Mouse (Mus musculus) embryonic facial prominence, embryonic 15.5 days (tissue): ENCODE results near the gene Myo18b. TPM values are rescaled to one million over a fixed set of nuclear protein-coding genes. Genes with fewer than 3 reads are reported as not detected.
A peak's percentile ranks its signal among the peaks of the same experiment; 100 is the strongest.

ENCODE experiments used
- ATAC-seq: fragments of 200-750 bp; cut with Nextera tagmentation; 2 replicates; pipeline ENCODE4 v1.8.0; 2017; ENCODE audit warnings: low read depth, moderate TSS enrichment; ENCODE audit not compliant: insufficient number of reproducible peaks, low FRiP score, low TSS enrichment
- H3K27ac ChIP-seq: fragments of 300-500 bp; sonication (generic); replicated peaks from 2 replicates; pipeline ENCODE4 v1.5.1; 2015; ENCODE audit warnings: mild to moderate bottlenecking, inconsistent platforms
- H3K27me3 ChIP-seq: fragments of 300-500 bp; sonication (generic); 2 replicates; pipeline ENCODE4 v1.6.1; 2015; ENCODE audit warnings: inconsistent platforms
- H3K36me3 ChIP-seq: fragments of 300-500 bp; sonication (generic); 2 replicates; pipeline ENCODE4 v1.6.1; 2015; ENCODE audit warnings: mild to moderate bottlenecking, inconsistent platforms
- H3K4me1 ChIP-seq: fragments of 300-500 bp; sonication (generic); 2 replicates; pipeline ENCODE4 v1.6.1; 2015; ENCODE audit warnings: inconsistent platforms
- H3K4me2 ChIP-seq: fragments of 300-500 bp; sonication (generic); replicated peaks from 2 replicates; pipeline ENCODE4 v1.6.1; 2015; ENCODE audit warnings: mild to moderate bottlenecking, inconsistent platforms
- H3K4me3 ChIP-seq: fragments of 300-500 bp; sonication (generic); replicated peaks from 2 replicates; pipeline ENCODE4 v1.5.1; 2015; ENCODE audit warnings: mild to moderate bottlenecking, inconsistent platforms
- H3K9ac ChIP-seq: fragments of 300-500 bp; sonication (generic); 2 replicates; pipeline ENCODE4 v1.6.1; 2015; ENCODE audit warnings: inconsistent platforms
- H3K9me3 ChIP-seq: fragments of 300-500 bp; sonication (generic); replicated peaks from 2 replicates; pipeline ENCODE4 v1.6.1; 2016; ENCODE audit warnings: inconsistent platforms
- WGBS: fragments of 180-500 bp; shearing (Covaris S2); methylation state at CpG from one replicate; pipeline ENCODE4 v1.1.7; 2015; 5-methylcytosine and 5-hydroxymethylcytosine counted together
- polyA plus RNA-seq: library from polyadenylated mRNA; unstranded; fragments of >200 nt; fragmentation: Nextera tagmentation; extraction: Ambion mirVana; gene quantifications from 2 replicates; pipeline ENCODE4 v1.2.1, GENCODE M21; 2015

Gene Myo18b
- polyA plus RNA-seq, 1 experiment from 2014 or later: 2.6 TPM

DNA sequence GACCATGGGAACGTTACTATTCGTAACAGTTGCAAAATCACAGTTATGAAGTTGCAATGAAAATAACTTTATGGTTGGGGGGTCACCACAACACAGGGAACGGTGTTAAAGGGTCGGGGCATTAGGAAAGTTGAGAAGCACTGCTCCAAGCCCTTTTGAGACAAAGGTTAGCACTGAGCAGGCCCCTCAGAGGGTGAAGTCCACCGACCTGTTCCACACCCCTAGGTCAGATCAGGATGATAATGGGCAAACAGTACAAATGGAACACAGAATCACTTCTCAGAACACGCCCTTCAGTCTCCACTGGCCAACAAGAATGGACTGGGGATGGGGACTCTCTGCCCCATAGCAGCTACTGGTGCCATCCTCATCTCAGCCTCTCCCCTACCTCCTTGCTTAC is 23.2 kb downstream of the Myo18b start:
- WGBS: 76% methylated on average over 6 of the region's 6 CpGs
- Histone ChIP-seq H3K9me3 (no peaks in the 10 kb centered on the region), H3K4me1 (peaks cover 15% of the 10 kb centered on the region), H3K4me3 (no peak overlapping the region), H3K27ac (no peak overlapping the region), H3K9ac (no peak overlapping the region), H3K36me3 (no peaks in the 10 kb centered on the region), H3K27me3 (peaks cover 20% of the 10 kb centered on the region), H3K4me2 (no peak overlapping the region)
- no peak for ATAC-seq

DNA sequence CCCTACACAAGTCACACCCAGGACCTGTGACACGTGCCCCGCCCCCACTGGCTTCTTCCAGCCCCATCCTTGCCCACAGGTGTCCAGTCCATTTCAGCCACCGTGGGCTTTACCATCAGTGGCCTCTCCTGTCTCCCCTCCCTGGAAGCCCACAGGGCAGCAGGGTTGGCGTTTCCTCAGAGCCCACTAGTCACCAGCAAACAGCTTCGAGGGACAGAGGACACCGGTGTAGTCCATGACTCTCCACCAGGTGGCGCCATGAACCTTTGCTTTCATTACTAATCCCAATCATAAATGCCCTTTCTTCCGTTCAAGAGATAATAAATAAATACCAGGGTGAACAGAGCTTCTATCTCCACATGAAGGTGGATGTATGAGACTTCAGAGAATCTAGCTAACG is 25.4 kb downstream of the Myo18b start:
- no peak overlapping the region for H3K9ac ChIP-seq
- ATAC-seq: no peak

DNA sequence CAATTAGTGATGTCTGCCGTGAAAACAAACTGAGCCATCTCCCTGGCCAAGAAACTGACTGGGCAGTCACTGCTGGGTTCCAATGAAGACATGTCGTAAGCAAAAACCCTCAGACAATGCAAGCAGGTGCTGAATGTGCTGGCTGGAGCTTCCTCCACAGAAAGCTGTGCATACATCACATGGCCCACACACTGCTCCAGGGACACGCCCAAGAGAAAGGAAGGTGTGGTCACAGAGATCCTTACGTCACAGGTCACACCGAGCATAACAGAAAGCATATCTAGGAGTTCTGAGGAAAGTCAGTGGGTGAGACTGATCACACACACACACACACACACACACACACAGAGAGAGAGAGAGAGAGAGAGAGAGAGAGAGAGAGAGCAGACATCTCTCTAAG is 27.5 kb downstream of the Myo18b start:
- 72% methylated on average over 5 of the region's 5 CpGs for WGBS
- Histone ChIP-seq H3K4me2 (no peak overlapping the region), H3K27ac (no peak overlapping the region), H3K27me3 (peaks cover 25% of the 10 kb centered on the region; the same call in 1 of the 2 replicates), H3K36me3 (no peaks in the 10 kb centered on the region), H3K9ac (no peak overlapping the region), H3K9me3 (no peaks in the 10 kb centered on the region), H3K4me1 (no peaks in the 10 kb centered on the region), H3K4me3 (no peak overlapping the region)
- ATAC-seq: no peak

More for the DNA sequence above, 25.4 kb downstream of the Myo18b start:
- Histone ChIP-seq H3K27me3 (peaks cover 29% of the 10 kb centered on the region), H3K4me1 (no peaks in the 10 kb centered on the region), H3K36me3 (no peaks in the 10 kb centered on the region), H3K4me2 (no peak overlapping the region), H3K4me3 (no peak overlapping the region), H3K27ac (no peak overlapping the region), H3K9me3 (no peaks in the 10 kb centered on the region)
- WGBS: 20% methylated on average over 9 of the region's 9 CpGs

DNA sequence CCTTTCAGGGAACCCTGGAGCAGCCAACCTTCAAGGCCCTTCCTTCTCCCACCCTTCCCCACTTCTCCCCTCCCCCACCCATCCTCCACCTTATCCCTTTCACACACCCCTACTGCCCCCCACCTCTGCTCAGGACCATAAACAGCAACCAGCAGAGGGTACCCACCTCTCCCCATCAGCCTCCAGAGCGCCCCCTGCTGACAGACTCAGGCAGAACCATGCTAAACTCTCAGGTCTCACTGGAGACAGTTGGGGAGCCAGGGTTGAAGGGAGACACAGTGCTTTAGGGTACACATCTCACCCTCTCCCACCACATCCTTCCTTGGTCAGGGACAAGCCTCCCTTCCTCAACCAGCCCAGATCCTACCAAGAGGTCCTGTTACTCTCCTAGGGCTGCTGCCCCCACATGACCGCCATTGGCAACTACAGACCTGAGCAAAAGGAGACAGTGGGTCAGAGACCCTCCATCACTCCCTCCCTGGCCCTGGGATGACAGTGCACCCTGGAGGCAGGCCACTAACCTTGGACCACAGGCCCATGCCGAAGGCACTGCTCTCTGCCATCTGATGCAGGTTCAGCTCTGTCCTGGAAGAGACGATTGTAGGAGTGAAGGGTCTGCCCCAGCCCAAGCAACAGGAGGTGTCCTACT is 31.3 kb downstream of the Myo18b start:
- Histone ChIP-seq H3K27me3 (peaks cover 13% of the 10 kb centered on the region; the same call in 1 of the 2 replicates), H3K4me2 (no peak overlapping the region), H3K9ac (no peak overlapping the region), H3K9me3 (no peaks in the 10 kb centered on the region), H3K4me1 (no peaks in the 10 kb centered on the region), H3K27ac (no peak overlapping the region), H3K4me3 (no peak overlapping the region), H3K36me3 (no peaks in the 10 kb centered on the region)
- WGBS: 52% methylated on average over 4 of the region's 4 CpGs
- peak; percentile 39; the same call in 1 of the 2 replicates for ATAC-seq

DNA sequence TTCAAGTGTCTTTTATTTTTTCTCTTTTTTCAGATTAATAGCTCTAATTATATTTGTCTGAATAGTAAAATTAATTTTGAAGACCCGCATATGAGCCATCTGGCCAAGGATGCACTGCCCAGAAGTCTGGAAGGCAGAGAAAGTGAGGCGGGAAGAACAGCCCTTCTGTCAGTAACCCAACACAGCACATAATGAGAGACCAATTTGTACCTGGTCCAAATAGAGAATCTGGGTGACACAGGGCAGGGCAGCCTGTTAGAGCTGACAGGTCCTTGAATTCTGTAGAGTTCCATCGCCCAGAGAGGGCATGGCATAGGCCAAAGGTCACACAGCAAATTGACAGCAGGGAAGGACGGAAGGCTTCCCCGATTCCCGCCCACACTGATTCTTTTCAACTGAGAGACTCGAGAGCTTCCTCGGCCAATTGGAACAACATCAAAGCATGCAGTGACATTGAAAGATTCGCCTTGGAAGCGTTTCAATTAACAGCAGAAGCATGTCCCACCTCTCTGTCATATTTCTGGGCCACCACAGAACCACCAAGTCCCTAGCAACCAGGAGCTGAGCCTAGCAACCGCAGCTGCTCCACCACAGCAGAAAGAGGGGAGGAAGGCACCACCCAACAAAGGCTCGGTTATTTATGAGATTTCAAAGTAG is 36.7 kb downstream of the Myo18b start:
- Histone ChIP-seq H3K4me1 (no peaks in the 10 kb centered on the region), H3K27ac (no peak overlapping the region), H3K27me3 (peaks cover 4% of the 10 kb centered on the region; the same call in 1 of the 2 replicates), H3K4me3 (no peak overlapping the region), H3K4me2 (no peak overlapping the region), H3K9me3 (no peaks in the 10 kb centered on the region), H3K9ac (no peak overlapping the region), H3K36me3 (no peaks in the 10 kb centered on the region)
- WGBS: 45% methylated on average over 12 of the region's 12 CpGs
- no peak for ATAC-seq

DNA sequence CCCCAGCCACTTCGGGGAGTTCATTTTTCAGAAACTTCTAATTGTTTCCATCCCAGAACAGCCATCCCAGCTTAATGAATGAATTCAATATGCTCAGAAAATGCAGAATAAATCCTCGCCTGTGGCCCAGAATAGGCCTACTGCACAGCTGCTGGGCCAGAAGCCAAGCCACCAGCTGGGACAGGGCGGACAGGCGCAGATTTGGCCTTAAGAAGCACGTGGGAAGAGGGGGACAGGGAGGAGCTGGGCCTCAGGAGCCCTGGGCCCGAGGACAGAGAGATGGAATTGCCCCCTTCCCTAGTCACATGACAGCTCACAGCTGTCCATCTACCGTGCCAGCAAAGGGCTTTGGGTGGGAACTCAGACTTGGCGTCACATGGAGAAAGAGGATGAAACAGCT is 43.0 kb downstream of the Myo18b start:
- WGBS: 16% methylated on average over 8 of the region's 8 CpGs
- peaks cover 16% of the 10 kb centered on the region for H3K27me3 ChIP-seq
- peaks cover 37% of the 10 kb centered on the region for H3K4me1 ChIP-seq
- no peak overlapping the region for H3K4me3 ChIP-seq
- H3K9me3 ChIP-seq: no peaks in the 10 kb centered on the region
- H3K4me2 ChIP-seq: 0 out of 2 replicates have a peak overlapping the region, but pooled peaks have one; percentile 4
- no peak overlapping the region for H3K9ac ChIP-seq
- no peaks in the 10 kb centered on the region for H3K36me3 ChIP-seq
- ATAC-seq: peak; percentile 90
- peak overlapping the region; percentile 75 for H3K27ac ChIP-seq

DNA sequence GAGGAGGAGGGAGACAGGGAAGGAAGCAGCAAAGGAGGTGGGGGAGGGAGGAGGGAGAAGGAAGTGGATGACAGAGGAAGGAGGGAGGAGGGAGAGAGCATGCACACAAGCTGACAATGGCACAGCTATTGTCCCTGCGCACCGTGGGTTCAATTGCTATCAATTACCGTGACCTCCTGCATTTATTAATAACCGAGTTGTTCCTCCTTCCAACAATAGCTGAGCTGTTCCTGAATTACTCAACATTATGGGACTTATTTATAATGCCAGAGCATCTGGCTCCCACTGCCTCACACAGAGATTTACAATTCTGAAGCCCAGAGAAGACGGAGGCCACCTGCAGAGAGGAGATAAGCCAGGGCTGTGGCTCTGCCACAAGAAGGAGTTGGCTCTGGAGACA is 44.8 kb downstream of the Myo18b start:
- Histone ChIP-seq H3K4me3 (no peak overlapping the region), H3K27me3 (peaks cover 20% of the 10 kb centered on the region), H3K27ac (no peak overlapping the region), H3K36me3 (no peaks in the 10 kb centered on the region), H3K4me2 (no peak overlapping the region), H3K4me1 (peaks cover 39% of the 10 kb centered on the region), H3K9ac (no peak overlapping the region), H3K9me3 (no peaks in the 10 kb centered on the region)
- 24% methylated on average over 5 of the region's 5 CpGs for WGBS
- ATAC-seq: no peak

DNA sequence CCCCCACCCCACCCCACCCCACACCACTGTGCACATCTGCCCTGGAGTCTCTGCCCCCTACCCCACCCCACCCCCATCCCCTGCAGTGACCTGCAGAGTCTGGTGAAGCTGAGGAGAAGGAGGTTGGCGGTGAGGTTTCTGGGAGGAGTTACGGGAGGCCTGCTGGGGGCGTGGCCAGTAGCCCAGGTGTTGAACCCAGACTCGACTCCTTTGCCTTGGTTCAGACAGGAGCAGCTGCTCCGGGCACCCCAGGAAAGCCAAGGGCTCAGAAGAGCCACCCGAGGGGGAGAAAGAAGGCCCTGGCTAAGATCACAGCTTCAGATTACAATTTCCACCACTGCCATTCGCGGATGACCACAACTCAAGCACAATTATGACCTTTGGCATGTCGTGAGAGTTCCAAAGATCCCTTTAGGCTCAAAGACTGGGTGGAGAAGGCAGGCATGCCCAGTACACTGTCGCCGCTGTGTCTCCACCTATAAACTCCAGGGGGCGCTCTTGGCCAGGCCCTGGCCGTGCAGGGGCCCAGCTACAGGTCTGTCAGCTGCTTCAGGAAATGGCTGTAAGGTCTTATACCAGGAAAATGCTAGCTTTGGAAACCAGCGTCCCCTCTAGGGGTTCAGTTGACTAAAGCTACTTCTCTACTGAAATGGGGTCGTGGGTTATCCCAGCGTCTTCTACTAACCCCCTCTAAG is 47.4 kb downstream of the Myo18b start:
- 4% methylated on average over 16 of the region's 16 CpGs for WGBS
- H3K9me3 ChIP-seq: no peaks in the 10 kb centered on the region
- H3K27me3 ChIP-seq: peaks cover 16% of the 10 kb centered on the region
- H3K4me1 ChIP-seq: peaks cover 37% of the 10 kb centered on the region
- no peak overlapping the region for H3K4me3 ChIP-seq
- 0 out of 2 replicates have a peak overlapping the region, but pooled peaks have one; percentile 5 for H3K4me2 ChIP-seq
- no peak overlapping the region for H3K27ac ChIP-seq
- no peaks in the 10 kb centered on the region for H3K36me3 ChIP-seq
- H3K9ac ChIP-seq: no peak overlapping the region
- no peak for ATAC-seq

DNA sequence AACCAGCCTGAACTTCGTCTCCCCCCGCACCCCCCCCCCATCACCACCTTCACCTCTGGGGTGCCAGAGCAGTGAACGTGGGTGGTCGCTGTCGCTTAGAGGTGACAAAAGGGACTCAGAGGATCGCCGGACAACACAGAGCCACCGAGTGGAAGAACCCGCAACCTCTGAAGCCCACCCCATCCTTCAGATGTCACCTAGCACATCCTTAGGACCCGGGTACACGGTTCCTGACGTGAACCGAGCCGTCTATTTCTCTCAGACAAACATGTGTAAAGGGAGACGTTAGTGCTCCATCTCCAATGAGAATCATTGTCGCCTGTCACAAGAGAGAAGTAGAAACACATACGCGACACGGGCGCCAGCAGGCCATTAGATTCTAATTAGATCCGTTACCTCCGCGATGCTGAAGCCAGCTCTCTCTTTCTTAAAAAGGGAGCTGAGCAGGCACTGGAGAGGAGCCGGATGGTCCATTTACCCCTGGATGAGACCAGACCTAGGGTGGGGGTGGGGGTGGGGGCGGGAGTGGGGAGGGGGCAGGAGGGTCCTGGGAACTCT is 48.1 kb downstream of the Myo18b start:
- Histone ChIP-seq H3K9ac (no peak overlapping the region), H3K4me2 (0 out of 2 replicates have a peak overlapping the region, but pooled peaks have one; percentile 5), H3K4me1 (peaks cover 31% of the 10 kb centered on the region), H3K9me3 (no peaks in the 10 kb centered on the region), H3K4me3 (no peak overlapping the region), H3K27me3 (peaks cover 16% of the 10 kb centered on the region), H3K36me3 (no peaks in the 10 kb centered on the region), H3K27ac (no peak overlapping the region)
- 9% methylated on average over 25 of the region's 25 CpGs for whole genome bisulfite sequencing
- ATAC-seq: no peak

DNA sequence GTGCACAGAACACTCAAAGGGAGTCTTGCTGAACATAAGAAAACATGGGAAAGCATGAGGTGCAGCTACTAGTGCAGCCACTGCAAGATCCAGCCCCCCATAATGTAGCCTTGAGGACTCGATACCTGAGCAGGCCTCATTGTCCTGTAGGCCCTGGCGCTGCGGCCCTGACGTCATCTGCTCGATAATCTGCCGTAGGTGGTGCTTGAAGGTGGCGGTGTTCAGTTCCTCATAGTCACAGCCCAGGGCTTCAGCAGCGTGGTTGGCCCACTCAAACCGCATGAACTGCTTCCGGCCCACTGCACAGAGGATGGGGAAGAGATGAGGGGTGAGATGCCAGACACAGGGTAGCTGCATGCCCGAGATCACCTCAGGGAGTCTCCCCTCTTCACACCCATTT is 50.0 kb downstream of the Myo18b start:
- Histone ChIP-seq H3K36me3 (no peaks in the 10 kb centered on the region), H3K9me3 (no peaks in the 10 kb centered on the region), H3K4me2 (no peak overlapping the region), H3K9ac (no peak overlapping the region), H3K27me3 (peaks cover 25% of the 10 kb centered on the region), H3K27ac (no peak overlapping the region), H3K4me3 (no peak overlapping the region), H3K4me1 (peaks cover 13% of the 10 kb centered on the region)
- 83% methylated on average over 11 of the region's 11 CpGs for WGBS
- no peak for ATAC-seq

DNA sequence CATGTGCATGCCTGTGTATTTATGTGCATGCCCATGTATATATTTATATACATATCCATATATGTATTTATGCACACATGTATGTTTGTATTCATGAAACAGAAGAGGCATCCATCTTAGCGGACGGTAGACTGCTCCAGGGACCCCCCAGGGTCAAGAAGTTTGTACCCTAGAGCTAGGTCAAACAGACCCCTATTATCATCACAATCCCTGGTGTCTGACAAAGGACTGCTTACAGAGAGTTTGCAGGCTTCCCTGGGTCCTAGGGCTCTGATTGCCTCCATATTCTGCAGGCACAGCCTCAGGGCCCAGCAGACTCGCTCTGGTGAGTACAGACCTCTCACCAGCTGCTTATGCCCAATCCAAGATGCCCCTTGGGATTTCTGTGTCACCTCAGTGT is 51.7 kb downstream of the Myo18b start:
- H3K27me3 ChIP-seq: peaks cover 16% of the 10 kb centered on the region; the same call in 1 of the 2 replicates
- no peak overlapping the region for H3K4me2 ChIP-seq
- ATAC-seq: no peak
- no peak overlapping the region for H3K9ac ChIP-seq
- no peak overlapping the region for H3K27ac ChIP-seq
- H3K36me3 ChIP-seq: no peaks in the 10 kb centered on the region
- H3K9me3 ChIP-seq: no peaks in the 10 kb centered on the region
- H3K4me1 ChIP-seq: peaks cover 13% of the 10 kb centered on the region
- H3K4me3 ChIP-seq: no peak overlapping the region
- WGBS: 48% methylated on average over 3 of the region's 3 CpGs
